Mouse (Mus musculus): ENCODE measurements around the gene Ptpru.
A peak's percentile ranks its signal among the peaks of the same experiment; 100 is the strongest.

The Ptpru gene

GRCm38 (mm10) chr4:131837872-131838524, at the start of gene Ptpru:
Ptpru (minus strand) TSS chr4:131838288.
- peak; percentile 55 to 90 for DNase-seq (ENCODE audit: low spot score in 2 of 2)

GRCm38 (mm10) chr4:131885376-131885775, 47.3 kb upstream of the Ptpru start:
- no peak for DNase-seq (ENCODE audit: low spot score in 2 of 2)

- DNase-seq (ENCODE audit: low spot score in 2 of 2) = no peak
Observed at GRCm38 (mm10) chr4:131883571-131883970, 45.5 kb upstream of the Ptpru start.

GRCm38 (mm10) chr4:131881306-131881705, 43.2 kb upstream of the Ptpru start:
- DNase-seq (ENCODE audit: low spot score in 2 of 2) = no peak

- DNase-seq (ENCODE audit: low spot score in 2 of 2) = no peak
Observed at GRCm38 (mm10) chr4:131879692-131880091, 41.6 kb upstream of the Ptpru start.

- no peak for DNase-seq (ENCODE audit: low spot score in 2 of 2)
Observed at GRCm38 (mm10) chr4:131876836-131877235, 38.7 kb upstream of the Ptpru start.

GRCm38 (mm10) chr4:131875242-131875641, 37.2 kb upstream of the Ptpru start:
- no peak for DNase-seq (ENCODE audit: low spot score in 2 of 2)

- DNase-seq (ENCODE audit: low spot score in 2 of 2) = no peak
Observed at GRCm38 (mm10) chr4:131874567-131874966, 36.5 kb upstream of the Ptpru start.

GRCm38 (mm10) chr4:131874169-131874536, 36.1 kb upstream of the Ptpru start:
- no peak for DNase-seq (ENCODE audit: low spot score in 2 of 2)

- peak; percentile 90 to 92 for DNase-seq (ENCODE audit: low spot score in 2 of 2)
Observed at GRCm38 (mm10) chr4:131873293-131874168, 35.4 kb upstream of the Ptpru start, which contains the start of gene Srsf4. Srsf4 (plus strand) TSS chr4:131873617.

- DNase-seq (ENCODE audit: low spot score in 2 of 2) = no peak
Observed at GRCm38 (mm10) chr4:131872672-131873292, 34.7 kb upstream of the Ptpru start.

GRCm38 (mm10) chr4:131861341-131861739, 23.3 kb upstream of the Ptpru start:
- no peak for DNase-seq (ENCODE audit: low spot score in 2 of 2)

- peak; percentile 37 to 76 for DNase-seq (ENCODE audit: low spot score in 2 of 2)
Observed at GRCm38 (mm10) chr4:131860492-131861340, 22.6 kb upstream of the Ptpru start.

- no peak for DNase-seq (ENCODE audit: low spot score in 2 of 2)
Observed at GRCm38 (mm10) chr4:131854950-131855349, 16.9 kb upstream of the Ptpru start.

GRCm38 (mm10) chr4:131849986-131850638, 12.0 kb upstream of the Ptpru start:
- DNase-seq (ENCODE audit: low spot score in 2 of 2) = peak in 1 of 2 experiments; percentile 44

- no peak for DNase-seq (ENCODE audit: low spot score in 2 of 2)
Observed at GRCm38 (mm10) chr4:131848082-131848481, 10.0 kb upstream of the Ptpru start.

GRCm38 (mm10) chr4:131845991-131846778, 8.1 kb upstream of the Ptpru start:
- no peak for DNase-seq (ENCODE audit: low spot score in 2 of 2)

GRCm38 (mm10) chr4:131843290-131843743, 5.2 kb upstream of the Ptpru start, which contains the start of gene Mecr:
Mecr (plus strand) TSS chr4:131843470.
- peak; percentile 84 to 91 for DNase-seq (ENCODE audit: low spot score in 2 of 2)

- DNase-seq (ENCODE audit: low spot score in 2 of 2) = peak in 1 of 2 experiments; percentile 27
Observed at GRCm38 (mm10) chr4:131836891-131837491, 1.1 kb downstream of the Ptpru start.

All from frontal cortex, postnatal 10 days (tissue).